Mouse (Mus musculus): ENCODE data around the gene Nat8f4. TPM values are rescaled to one million over a fixed set of nuclear protein-coding genes. Genes with fewer than 3 reads are reported as not detected.

Nat8f4 gene
- polyA plus RNA-seq, 1 experiment from 2014 or later: 2.4 TPM

GRCm38 (mm10) chr6:85863136-85863535 is 41.5 kb downstream of the Nat8f4 start:
- DNase-seq (ENCODE audit: low spot score): no peak
- 77% methylated on average over 2 of the region's 2 CpGs for WGBS
- H3K4me3 ChIP-seq (ENCODE audit: low read depth, low read length): no peak overlapping the region
- no peak overlapping the region for H3K27ac ChIP-seq (replicated peaks; ENCODE audit: low read depth, low read length)
- no peaks in the 10 kb centered on the region for H3K4me1 ChIP-seq (ENCODE audit: control insufficient read depth, insufficient read depth, low read length)
- no peak overlapping the region for H3K4me2 ChIP-seq (ENCODE audit: low read depth, low read length)
- H3K36me3 ChIP-seq (ENCODE audit: control insufficient read depth, insufficient read depth, low read length): no peaks in the 10 kb centered on the region
- no peak overlapping the region for H3K9ac ChIP-seq (ENCODE audit: low read depth, low read length)
- ATAC-seq (ENCODE audit: low read depth): no peak
- H3K27me3 ChIP-seq (replicated peaks; ENCODE audit: control insufficient read depth, insufficient read depth, low read length): no peaks in the 10 kb centered on the region
- no peaks in the 10 kb centered on the region for H3K9me3 ChIP-seq (ENCODE audit: control insufficient read depth, low read length)

- Histone ChIP-seq H3K27ac (replicated peaks; ENCODE audit: low read depth, low read length) (no peak overlapping the region), H3K4me3 (ENCODE audit: low read depth, low read length) (no peak overlapping the region), H3K9ac (ENCODE audit: low read depth, low read length) (no peak overlapping the region), H3K9me3 (ENCODE audit: control insufficient read depth, low read length) (no peaks in the 10 kb centered on the region), H3K27me3 (replicated peaks; ENCODE audit: control insufficient read depth, insufficient read depth, low read length) (no peaks in the 10 kb centered on the region), H3K4me1 (ENCODE audit: control insufficient read depth, insufficient read depth, low read length) (no peaks in the 10 kb centered on the region), H3K4me2 (ENCODE audit: low read depth, low read length) (no peak overlapping the region), H3K36me3 (ENCODE audit: control insufficient read depth, insufficient read depth, low read length) (no peaks in the 10 kb centered on the region)
- ATAC-seq (ENCODE audit: low read depth): no peak
- 69% methylated on average over 3 of the region's 3 CpGs for WGBS
- DNase-seq (ENCODE audit: low spot score): no peak
Measured at GRCm38 (mm10) chr6:85862565-85862964, 42.1 kb downstream of the Nat8f4 start.

GRCm38 (mm10) chr6:85861247-85861646 is 43.4 kb downstream of the Nat8f4 start:
- H3K27ac ChIP-seq (replicated peaks; ENCODE audit: low read depth, low read length): no peak overlapping the region
- H3K36me3 ChIP-seq (ENCODE audit: control insufficient read depth, insufficient read depth, low read length): no peaks in the 10 kb centered on the region
- no peaks in the 10 kb centered on the region for H3K4me1 ChIP-seq (ENCODE audit: control insufficient read depth, insufficient read depth, low read length)
- no peaks in the 10 kb centered on the region for H3K27me3 ChIP-seq (replicated peaks; ENCODE audit: control insufficient read depth, insufficient read depth, low read length)
- 78% methylated on average over 3 of the region's 3 CpGs for WGBS
- no peak overlapping the region for H3K4me3 ChIP-seq (ENCODE audit: low read depth, low read length)
- no peak for ATAC-seq (ENCODE audit: low read depth)
- no peak overlapping the region for H3K4me2 ChIP-seq (ENCODE audit: low read depth, low read length)
- H3K9me3 ChIP-seq (ENCODE audit: control insufficient read depth, low read length): no peaks in the 10 kb centered on the region
- no peak overlapping the region for H3K9ac ChIP-seq (ENCODE audit: low read depth, low read length)
- DNase-seq (ENCODE audit: low spot score): no peak

GRCm38 (mm10) chr6:85856194-85856678 is 48.4 kb downstream of the Nat8f4 start:
- Histone ChIP-seq H3K4me2 (ENCODE audit: low read depth, low read length) (no peak overlapping the region), H3K9ac (ENCODE audit: low read depth, low read length) (no peak overlapping the region), H3K36me3 (ENCODE audit: control insufficient read depth, insufficient read depth, low read length) (no peaks in the 10 kb centered on the region), H3K27me3 (replicated peaks; ENCODE audit: control insufficient read depth, insufficient read depth, low read length) (no peaks in the 10 kb centered on the region), H3K27ac (replicated peaks; ENCODE audit: low read depth, low read length) (no peak overlapping the region), H3K9me3 (ENCODE audit: control insufficient read depth, low read length) (no peaks in the 10 kb centered on the region), H3K4me3 (ENCODE audit: low read depth, low read length) (no peak overlapping the region), H3K4me1 (ENCODE audit: control insufficient read depth, insufficient read depth, low read length) (no peaks in the 10 kb centered on the region)
- WGBS: 42% methylated on average over 1 of the region's 1 CpGs
- ATAC-seq (ENCODE audit: low read depth) (peak; percentile 22; the same call in 1 of the 2 replicates), DNase-seq (ENCODE audit: low spot score) (no peak)

GRCm38 (mm10) chr6:85853481-85853880 is 51.2 kb downstream of the Nat8f4 start:
- H3K4me2 ChIP-seq (ENCODE audit: low read depth, low read length): no peak overlapping the region
- no peak overlapping the region for H3K27ac ChIP-seq (replicated peaks; ENCODE audit: low read depth, low read length)
- H3K4me1 ChIP-seq (ENCODE audit: control insufficient read depth, insufficient read depth, low read length): no peaks in the 10 kb centered on the region
- ATAC-seq (ENCODE audit: low read depth) (no peak), DNase-seq (ENCODE audit: low spot score) (no peak)
- H3K27me3 ChIP-seq (replicated peaks; ENCODE audit: control insufficient read depth, insufficient read depth, low read length): no peaks in the 10 kb centered on the region
- H3K36me3 ChIP-seq (ENCODE audit: control insufficient read depth, insufficient read depth, low read length): no peaks in the 10 kb centered on the region
- WGBS: 70% methylated on average over 3 of the region's 3 CpGs
- H3K9me3 ChIP-seq (ENCODE audit: control insufficient read depth, low read length): no peaks in the 10 kb centered on the region
- no peak overlapping the region for H3K4me3 ChIP-seq (ENCODE audit: low read depth, low read length)
- H3K9ac ChIP-seq (ENCODE audit: low read depth, low read length): no peak overlapping the region

- Histone ChIP-seq H3K4me2 (ENCODE audit: low read depth, low read length) (no peak overlapping the region), H3K36me3 (ENCODE audit: control insufficient read depth, insufficient read depth, low read length) (no peaks in the 10 kb centered on the region), H3K4me3 (ENCODE audit: low read depth, low read length) (no peak overlapping the region), H3K9me3 (ENCODE audit: control insufficient read depth, low read length) (no peaks in the 10 kb centered on the region), H3K27me3 (replicated peaks; ENCODE audit: control insufficient read depth, insufficient read depth, low read length) (no peaks in the 10 kb centered on the region), H3K9ac (ENCODE audit: low read depth, low read length) (no peak overlapping the region), H3K4me1 (ENCODE audit: control insufficient read depth, insufficient read depth, low read length) (no peaks in the 10 kb centered on the region), H3K27ac (replicated peaks; ENCODE audit: low read depth, low read length) (no peak overlapping the region)
- 89% methylated on average over 7 of the region's 7 CpGs for WGBS
- no peak for DNase-seq (ENCODE audit: low spot score)
- no peak for ATAC-seq (ENCODE audit: low read depth)
Measured at GRCm38 (mm10) chr6:85851062-85851773, 53.5 kb downstream of the Nat8f4 start.

DNA sequence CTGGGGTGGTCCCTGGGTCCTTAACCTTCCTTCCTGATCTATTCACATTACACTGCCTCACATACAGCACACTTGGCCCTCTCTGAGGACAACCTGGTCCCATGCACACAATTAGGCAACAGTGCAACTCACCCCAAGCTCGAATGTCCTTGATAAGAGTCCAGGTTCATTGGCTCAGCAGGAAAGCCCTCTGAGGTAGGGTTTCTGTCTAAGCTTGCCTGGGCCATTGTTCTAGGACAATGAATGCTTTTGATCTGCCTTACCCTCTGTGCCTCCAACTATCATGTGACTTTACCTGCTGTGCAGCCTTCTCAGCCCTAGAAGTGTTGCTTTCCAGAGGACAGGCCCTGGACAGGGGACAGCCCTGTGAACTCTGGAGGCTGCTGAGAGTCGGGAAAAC is 55.4 kb downstream of the Nat8f4 start:
- Histone ChIP-seq H3K9me3 (ENCODE audit: control insufficient read depth, low read length) (no peaks in the 10 kb centered on the region), H3K27me3 (replicated peaks; ENCODE audit: control insufficient read depth, insufficient read depth, low read length) (no peaks in the 10 kb centered on the region), H3K4me2 (ENCODE audit: low read depth, low read length) (no peak overlapping the region), H3K4me3 (ENCODE audit: low read depth, low read length) (no peak overlapping the region), H3K9ac (ENCODE audit: low read depth, low read length) (no peak overlapping the region), H3K36me3 (ENCODE audit: control insufficient read depth, insufficient read depth, low read length) (no peaks in the 10 kb centered on the region), H3K4me1 (ENCODE audit: control insufficient read depth, insufficient read depth, low read length) (no peaks in the 10 kb centered on the region), H3K27ac (replicated peaks; ENCODE audit: low read depth, low read length) (no peak overlapping the region)
- ATAC-seq (ENCODE audit: low read depth) (peak; percentile 70; the same call in 1 of the 2 replicates), DNase-seq (ENCODE audit: low spot score) (peak; percentile 19)
- 16% methylated on average over 2 of the region's 2 CpGs for WGBS
